Mouse (Mus musculus) frontal cortex, postnatal 14 days (tissue): ENCODE measurements around the gene Wap.
A peak's percentile ranks its signal among the peaks of the same experiment; 100 is the strongest.
"Not testable (repeated sequence)": the region's sequence is repeated elsewhere in the genome, so short reads cannot be mapped to it uniquely, and the experiment has no call there.

Experiments used
- DNase-seq, 2 experiments: peaks; one replicate each; pipeline ENCODE4 v3.0.0; 2022; ENCODE audit warnings: low spot score in 2 of 2

Wap gene

DNA sequence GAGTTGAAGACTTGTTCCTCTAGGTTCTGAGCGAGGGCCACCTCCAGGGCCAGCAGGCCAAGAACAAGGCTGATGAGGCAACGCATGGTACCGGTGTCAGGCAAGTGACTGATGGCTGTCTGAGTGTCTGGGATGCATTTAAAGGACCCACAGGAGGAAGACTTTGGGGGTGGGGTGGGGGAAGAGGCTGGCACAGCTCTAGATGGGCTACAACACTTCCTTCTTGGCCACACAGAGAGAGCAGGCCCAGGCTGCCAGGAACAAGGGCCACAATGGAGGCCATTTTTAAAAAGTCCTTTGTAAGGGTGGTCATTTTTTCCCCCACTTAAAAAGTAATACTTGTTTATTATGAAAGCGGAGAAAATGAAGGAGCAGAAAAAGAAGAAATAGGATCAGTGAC lies at the start of gene Wap:
Gene Wap (minus strand): TSS at position 101 of the 400 bp plus-strand sequence.
- DNase-seq, result no peak

DNA sequence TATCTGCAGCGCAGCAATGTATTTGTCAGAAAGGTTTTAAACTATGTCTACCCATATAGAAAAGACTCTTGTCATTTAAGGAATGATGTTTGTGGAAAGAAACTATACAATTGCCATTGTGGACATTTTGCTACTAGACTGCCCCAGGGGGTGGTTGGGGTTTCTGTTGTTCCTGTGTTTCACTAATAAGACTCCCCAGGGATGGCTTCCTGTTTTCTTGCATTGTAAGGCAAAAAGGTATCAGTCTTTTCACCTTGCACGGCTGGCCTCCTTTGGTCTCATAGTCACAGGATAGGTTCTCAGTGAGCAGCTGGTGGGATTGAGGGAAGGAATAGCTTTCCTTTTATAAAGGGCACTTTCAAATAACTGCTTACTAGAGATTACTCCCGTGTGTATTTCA lies 46.3 kb upstream of the Wap start:
- no peak for DNase-seq

DNA sequence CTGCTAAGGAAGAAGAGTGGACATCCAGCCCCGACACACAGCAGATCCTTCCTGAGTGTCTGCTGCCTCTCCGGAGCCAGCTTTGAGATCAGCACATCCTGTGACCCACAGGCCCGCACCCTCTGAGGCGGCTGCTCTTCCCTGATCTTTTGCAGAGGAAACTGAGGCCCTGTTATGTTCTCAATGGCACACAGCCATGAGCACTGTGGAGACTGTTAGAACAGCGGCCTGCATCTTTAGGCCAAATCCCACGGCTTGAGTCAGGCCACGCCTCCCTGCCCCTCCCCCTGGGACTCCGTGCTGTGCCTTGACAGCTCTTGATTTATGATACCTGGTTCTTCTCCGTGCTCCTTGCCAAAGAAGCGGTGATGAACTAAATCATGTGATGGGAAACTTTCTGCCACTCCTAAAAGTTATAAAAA lies 42.0 kb upstream of the Wap start:
- DNase-seq, result no peak

DNA sequence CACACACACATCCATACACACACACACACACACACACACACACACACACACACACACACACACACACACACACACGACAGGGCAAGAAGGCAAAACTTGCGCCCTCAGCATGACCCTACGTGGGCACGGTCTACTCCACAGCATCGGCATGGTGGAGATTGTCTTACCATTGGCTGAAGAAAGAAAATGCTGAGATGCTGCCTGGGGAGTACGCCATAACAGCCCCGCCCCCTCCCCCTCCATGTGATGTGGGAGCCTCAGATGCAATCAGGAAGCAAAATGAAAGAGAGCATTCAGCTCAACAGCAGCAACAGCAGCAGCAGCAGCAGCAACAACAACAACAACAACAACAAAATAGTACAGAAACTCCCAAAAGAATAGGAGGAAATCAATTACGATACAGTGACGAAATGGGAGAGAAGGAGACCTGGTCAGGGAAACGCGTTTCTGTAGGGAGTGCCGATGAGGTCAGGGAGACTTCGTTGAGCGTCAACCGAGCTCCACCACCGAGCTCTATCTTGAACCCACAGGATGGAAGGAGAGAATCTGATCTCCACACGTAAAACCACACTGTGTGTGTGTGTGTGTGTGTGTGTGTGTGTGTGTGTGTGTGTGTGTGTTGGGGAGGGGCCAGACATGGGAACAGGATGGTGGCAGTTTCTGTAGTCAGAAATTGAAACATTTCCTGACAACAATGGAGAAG lies 41.4 kb upstream of the Wap start:
- DNase-seq, result no peak

DNA sequence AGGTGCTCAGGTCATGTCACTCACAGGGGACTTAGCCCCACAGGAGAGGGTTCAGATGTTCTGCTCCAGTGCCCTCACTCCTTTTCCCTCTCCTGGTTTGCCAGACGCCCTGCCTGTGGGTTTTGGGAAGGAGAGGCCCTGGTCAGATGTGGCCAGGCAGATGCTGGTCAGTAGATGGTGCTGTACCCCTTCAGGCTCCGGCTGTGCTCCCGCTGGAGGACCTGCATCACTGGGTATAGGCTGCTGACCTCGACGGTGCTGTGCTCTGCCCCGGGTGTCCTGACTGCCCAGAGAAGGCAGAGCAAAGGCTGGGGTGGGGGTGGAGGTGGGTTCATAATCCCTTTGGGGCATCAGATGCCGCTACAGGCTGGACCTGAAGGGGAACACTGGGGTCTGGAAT lies 39.1 kb upstream of the Wap start:
- DNase-seq, result no peak

- no peak for DNase-seq
These were observed 38.2 kb upstream of the Wap start for GRCm38 (mm10) chr11:6676641-6677040.

GRCm38 (mm10) chr11:6675402-6675801 lies 37.0 kb upstream of the Wap start:
- DNase-seq, result no peak

- DNase-seq, result no peak
These were observed 36.3 kb upstream of the Wap start for GRCm38 (mm10) chr11:6674701-6675100.

DNA sequence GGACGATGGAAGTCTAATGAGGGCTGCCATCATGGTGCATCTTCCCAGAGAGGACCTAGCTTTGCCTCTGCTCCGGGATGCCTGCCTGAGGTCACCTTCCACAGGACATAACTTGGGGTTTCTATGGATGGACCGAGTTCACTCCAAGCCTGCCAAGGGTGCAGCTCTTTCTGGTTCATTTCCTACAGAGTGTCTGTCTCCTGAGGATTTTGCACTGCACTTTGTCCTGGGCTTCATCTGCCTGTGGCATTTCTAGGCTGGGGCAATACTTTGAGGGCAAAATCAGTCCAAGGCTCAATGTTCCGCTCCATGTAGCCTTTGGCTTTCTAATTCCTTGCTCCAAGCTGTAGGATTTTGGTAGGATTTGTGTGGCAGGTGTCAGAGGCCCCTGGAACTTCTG lies 32.4 kb upstream of the Wap start:
- DNase-seq, result no peak

DNA sequence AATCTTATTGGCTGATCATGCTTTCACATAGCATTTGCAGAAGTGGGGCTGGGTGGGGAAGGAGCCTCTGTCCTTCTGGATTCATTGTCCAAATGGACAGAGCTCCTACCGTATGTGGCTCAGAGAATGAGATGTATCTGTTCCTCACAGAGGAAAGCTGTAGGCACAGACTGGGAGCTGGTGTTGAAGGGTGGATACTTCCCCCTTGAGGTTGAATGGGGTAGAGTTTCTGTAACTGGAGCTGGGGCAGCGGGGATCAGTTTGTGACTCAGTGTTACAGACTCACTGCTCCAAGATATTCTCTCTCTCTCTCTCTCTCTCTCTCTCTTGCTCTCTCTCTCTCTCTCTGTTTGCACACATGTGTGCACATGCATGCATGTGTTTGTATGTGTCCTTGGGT lies 31.6 kb upstream of the Wap start:
- no peak for DNase-seq

GRCm38 (mm10) chr11:6669041-6669440 lies 30.6 kb upstream of the Wap start:
- DNase-seq, result no peak

DNA sequence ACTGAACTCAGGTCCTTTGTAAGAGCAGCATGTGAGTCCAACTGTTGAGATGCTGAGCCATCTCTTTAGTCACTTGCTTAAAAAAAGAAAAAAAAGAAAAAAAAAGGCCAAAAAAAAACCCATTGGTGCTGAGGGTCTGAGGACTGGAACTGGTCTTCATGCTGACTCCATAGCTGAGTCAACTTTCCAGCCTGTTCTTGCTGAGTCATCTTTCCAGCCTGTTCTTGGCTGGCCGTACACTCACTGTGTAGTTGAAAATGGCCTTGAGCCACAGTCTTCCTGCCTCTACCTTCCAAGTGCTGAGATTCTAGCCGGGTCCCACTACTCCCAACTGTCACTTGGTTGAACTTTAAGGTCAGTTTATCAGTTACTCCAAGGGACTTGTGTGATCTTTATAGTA lies 28.2 kb upstream of the Wap start:
- DNase-seq, result no peak

GRCm38 (mm10) chr11:6661206-6661605 lies 22.8 kb upstream of the Wap start:
- no peak for DNase-seq

GRCm38 (mm10) chr11:6658271-6658670 lies 19.8 kb upstream of the Wap start, which contains the start of gene Ramp3:
Gene Ramp3, plus strand, starts transcription at chr11:6658521.
- DNase-seq, result no peak

DNA sequence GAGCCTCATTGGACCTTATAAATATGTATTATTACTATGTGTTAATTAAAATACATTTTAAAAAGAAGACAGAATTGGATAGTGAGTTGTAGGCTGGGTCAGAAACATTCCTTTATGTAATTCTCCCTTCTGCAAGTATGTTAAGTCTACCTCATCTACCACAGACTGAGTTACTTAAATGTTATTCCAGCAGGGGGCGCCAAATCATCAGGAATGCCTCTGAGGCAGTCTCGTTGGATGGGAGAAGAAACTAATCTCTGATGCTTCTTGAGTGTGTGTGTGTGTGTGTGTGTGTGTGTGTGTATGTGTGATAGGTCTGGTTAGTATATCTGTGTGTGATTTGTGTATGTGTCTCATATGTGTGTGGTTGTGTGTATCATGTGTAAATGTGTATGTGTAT lies 16.5 kb upstream of the Wap start:
- peak; percentile 58 to 82 for DNase-seq

DNA sequence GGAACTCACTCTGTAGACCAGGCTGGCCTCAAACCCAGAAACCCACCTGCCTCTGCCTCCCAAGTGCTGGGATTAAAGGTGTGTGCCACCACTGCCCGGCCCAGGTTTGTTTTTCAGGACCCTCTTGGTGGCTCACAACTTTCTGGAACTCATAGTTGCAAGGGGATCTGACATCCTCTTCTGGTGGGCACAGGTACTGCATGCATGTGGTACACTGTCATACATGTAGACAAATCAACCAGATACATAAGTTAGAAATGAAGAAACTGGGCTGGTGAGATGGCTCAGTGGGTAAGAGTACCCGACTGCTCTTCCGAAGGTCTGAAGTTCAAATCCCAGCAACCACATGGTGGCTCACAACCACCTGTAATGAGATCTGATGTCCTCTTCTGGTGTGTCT lies 14.5 kb upstream of the Wap start:
- DNase-seq, result not testable (repeated sequence)

DNA sequence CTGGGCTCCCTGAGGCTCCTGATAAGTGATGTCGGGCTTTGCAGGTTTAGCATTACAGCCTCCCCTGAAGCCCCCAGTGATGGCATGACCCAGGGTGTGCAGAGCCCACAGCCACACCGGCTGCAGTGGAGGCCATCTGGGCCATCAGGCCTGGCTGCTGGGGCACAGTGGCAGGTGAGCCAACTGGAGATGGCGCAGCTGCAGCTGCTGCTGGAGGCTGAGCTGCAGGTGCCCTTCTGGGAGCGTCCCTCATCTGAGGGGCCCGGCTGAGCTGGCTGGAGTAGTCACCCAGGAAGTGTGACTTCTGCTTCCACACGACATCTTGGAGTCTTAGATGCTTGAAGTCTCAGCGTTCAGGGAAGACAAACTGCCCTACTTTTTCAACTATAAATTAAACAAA lies 12.1 kb upstream of the Wap start:
- DNase-seq, result no peak

DNA sequence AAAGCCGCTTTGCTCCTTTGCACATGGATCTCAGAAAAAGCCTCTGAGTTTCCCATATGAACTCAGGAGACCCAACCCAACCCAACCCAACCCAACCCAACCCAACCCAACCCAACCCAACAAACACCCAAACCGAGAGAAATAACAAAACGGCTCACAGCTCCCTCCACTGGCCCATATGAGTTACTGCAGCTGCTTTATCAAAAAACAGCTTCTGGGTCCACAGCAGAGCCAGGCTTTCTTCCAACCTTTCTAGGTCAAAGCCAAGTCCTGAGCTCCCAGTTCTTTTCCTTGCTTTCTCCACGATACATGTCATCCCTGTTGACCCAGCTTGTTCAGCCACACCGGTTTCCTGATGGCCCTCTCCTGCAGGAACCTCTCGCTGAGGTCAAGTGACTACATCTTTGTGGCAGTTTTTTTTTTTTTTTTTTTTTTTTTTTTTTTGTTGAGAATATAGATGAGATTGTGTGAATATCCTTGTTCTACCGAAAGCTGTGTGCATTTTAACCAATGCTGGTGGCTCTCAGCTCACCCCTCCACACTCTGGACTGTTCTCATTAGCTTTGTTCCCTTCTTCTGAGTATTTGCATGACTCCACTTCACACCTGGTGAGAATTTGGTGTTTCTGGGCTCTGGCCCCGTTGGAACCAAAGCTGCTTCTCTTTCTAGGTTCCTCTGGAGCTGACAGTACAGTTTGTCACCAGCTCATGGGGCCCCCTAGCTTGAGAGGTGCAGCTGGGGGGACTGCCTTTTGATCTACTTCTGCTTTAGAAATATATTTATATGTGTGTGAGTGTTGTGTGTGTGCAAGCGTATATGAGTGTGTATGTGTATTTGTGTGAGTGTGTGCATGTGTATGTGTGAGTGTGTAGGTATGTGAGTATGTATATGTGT lies 9.6 kb upstream of the Wap start:
- no peak for DNase-seq

GRCm38 (mm10) chr11:6644566-6644965 lies 6.1 kb upstream of the Wap start:
- no peak for DNase-seq

DNA sequence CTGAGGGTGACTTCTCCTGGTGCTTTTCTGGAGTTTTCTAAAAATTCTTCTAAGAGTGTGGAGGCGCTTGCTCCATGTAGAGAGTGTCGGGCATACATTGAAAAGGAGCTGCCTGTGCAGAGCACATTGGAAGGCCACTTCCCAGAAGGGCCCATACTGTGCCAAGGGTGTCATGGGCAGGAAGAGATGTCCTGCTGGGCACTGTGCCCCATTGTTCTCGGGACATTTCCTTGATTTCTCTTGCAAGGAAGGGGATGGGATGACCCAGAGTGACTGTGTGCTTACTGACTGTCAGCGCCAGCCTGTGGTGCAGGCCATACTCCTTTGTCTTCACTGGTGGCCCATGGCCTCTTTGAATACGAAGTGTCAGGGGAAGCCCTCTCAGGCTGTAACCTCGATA lies 635 bp upstream of the Wap start:
- no peak for DNase-seq

DNA sequence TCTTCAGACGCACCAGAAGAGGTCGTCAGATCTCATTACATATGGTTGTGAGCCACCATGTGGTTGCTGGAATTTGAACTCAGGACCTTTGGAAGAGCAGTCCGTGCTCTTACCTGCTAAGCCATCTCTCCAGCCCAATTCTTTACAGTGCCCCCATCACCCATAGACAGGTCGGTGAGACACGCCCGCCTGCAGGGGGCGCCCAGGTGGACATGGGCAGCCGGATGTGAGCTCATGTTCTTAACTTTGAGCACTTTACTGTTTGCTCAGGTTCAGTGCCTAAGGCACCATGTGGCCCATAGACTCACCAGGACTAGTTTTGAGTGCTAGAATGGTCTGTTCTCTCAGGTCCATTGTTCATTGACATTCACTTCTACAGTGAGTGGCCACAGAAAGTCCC lies 2.3 kb downstream of the Wap start:
- DNase-seq, result no peak

DNA sequence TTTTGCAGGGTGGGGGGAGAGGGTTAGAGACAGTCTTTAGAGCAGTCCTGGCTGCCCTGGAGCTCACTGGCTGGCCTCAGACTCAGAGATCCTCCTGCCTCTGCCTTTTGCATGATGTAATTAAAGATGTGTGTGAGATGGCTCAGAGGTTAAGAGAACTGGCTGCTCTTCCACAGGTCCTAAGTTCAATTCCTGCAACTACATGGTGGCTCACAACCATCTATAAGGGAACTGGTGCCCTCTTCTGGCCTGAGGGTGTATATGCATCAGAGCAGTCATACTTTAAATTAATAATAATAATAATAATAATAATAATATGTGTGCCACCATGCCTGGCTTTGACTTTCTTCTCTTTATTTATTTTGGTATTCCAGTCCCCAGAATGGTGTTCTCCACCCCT lies 8.8 kb downstream of the Wap start:
- no peak for DNase-seq

DNA sequence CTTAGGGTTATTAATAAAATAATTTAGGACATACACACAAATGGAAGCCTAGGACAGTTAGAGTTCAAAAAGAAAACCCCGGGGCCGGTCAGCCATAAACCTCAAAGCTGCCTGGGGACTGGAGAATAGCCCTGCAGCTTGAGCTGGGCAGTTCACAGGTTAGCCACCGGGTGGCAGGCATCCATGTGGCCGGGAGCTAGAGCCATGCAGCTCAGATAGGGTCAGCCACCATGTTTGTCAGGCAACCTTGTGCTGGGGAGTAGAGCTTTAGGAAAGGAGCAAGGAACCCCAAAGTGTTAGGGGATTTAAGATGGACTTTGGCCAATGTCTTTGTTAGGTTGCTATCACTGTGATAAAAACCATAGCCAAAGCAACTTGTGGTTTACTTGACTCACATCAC lies 9.9 kb downstream of the Wap start:
- DNase-seq, result no peak
